Comparison of ENCODE assay signal across 15 mouse cellular contexts in genomic region chr12:27500516-27500915, GRCm38 (mm10).
DNase-seq lines count a peak whose midpoint lies in the region; ATAC-seq lines count a peak whose summit lies in the region.
"Had no signal": no experiment of that assay in that cellular context is flagged by ENCODE, and none has a peak within 500 bp of the region (broad histone marks: within the 10 kb centered on the region; RNA-seq: fewer than 3 reads in every experiment).

No protein-coding gene starts in this region.

- intact Hi-C loops in heart, postnatal 10 days (cut with DNase I): loop anchor here (5.0 kb wide), 1 partner anchor 158 kb away; the partner anchor contains the start of gene Sox11

- peaks cover 71% of the 10 kb centered on the region for H3K4me1 ChIP-seq in midbrain, embryonic 10.5 days
- peaks cover 61% of the 10 kb centered on the region for H3K4me1 ChIP-seq in midbrain, embryonic 13.5 days (replicated peaks)
- H3K4me1 ChIP-seq in limb, embryonic 10.5 days: peaks cover 43% of the 10 kb centered on the region
- H3K4me1 ChIP-seq: liver, embryonic 12.5 days had no signal

- H3K27me3 ChIP-seq in midbrain, embryonic 10.5 days (ENCODE audit: low read depth, poor library complexity, severe bottlenecking): no peaks in the 10 kb centered on the region
- H3K27me3 ChIP-seq in midbrain, embryonic 13.5 days: no peaks in the 10 kb centered on the region
- H3K27me3 ChIP-seq in limb, embryonic 10.5 days (ENCODE audit: low read depth, poor library complexity, severe bottlenecking): no peaks in the 10 kb centered on the region
- H3K27me3 ChIP-seq: liver, embryonic 12.5 days; neural tube, embryonic 15.5 days had no signal

- no peak overlapping the region for H3K9ac ChIP-seq in midbrain, embryonic 13.5 days (replicated peaks)
- H3K9ac ChIP-seq: liver, embryonic 12.5 days; neural tube, embryonic 15.5 days had no signal

- no peak overlapping the region for H3K4me2 ChIP-seq in midbrain, embryonic 13.5 days (replicated peaks)
- H3K4me2 ChIP-seq: liver, embryonic 12.5 days; neural tube, embryonic 15.5 days had no signal

- H3K9me3 ChIP-seq in midbrain, embryonic 10.5 days (replicated peaks): no peaks in the 10 kb centered on the region
- H3K9me3 ChIP-seq in midbrain, embryonic 13.5 days: no peaks in the 10 kb centered on the region
- H3K9me3 ChIP-seq in limb, embryonic 10.5 days (replicated peaks): no peaks in the 10 kb centered on the region
- H3K9me3 ChIP-seq: liver, embryonic 12.5 days; neural tube, embryonic 15.5 days had no signal

- H3K4me3 ChIP-seq in midbrain, embryonic 10.5 days: no peak overlapping the region
- no peak overlapping the region for H3K4me3 ChIP-seq in midbrain, embryonic 13.5 days (replicated peaks)
- no peak overlapping the region for H3K4me3 ChIP-seq in limb, embryonic 10.5 days
- H3K4me3 ChIP-seq: erythroblast, embryonic 14.5 days; liver, embryonic 12.5 days; neural tube, embryonic 15.5 days had no signal

- no peak for ATAC-seq in midbrain, embryonic 13.5 days
- ATAC-seq in megakaryocyte-erythroid progenitor cell, adult 5-6 weeks (replicated peaks; ENCODE audit: low FRiP score, low TSS enrichment, poor library complexity, severe bottlenecking): no peak
- ATAC-seq: liver, embryonic 12.5 days had no signal

- WGBS in midbrain, embryonic 10.5 days: 30% methylated on average over 5 of the region's 5 CpGs
- WGBS in midbrain, embryonic 13.5 days: 38% methylated on average over 5 of the region's 5 CpGs
- WGBS in limb, embryonic 10.5 days: 19% methylated on average over 5 of the region's 5 CpGs

- H3K27ac ChIP-seq in midbrain, embryonic 10.5 days (replicated peaks): peak overlapping the region; percentile 69
- no peak overlapping the region for H3K27ac ChIP-seq in midbrain, embryonic 13.5 days
- peak overlapping the region; percentile 46; the same call in 1 of the 2 replicates for H3K27ac ChIP-seq in limb, embryonic 10.5 days
- H3K27ac ChIP-seq: liver, embryonic 12.5 days; neural tube, embryonic 15.5 days had no signal

- DNase-seq in heart, postnatal 10 days: peak; percentile 4 to 7
- DNase-seq in heart, postnatal 4 days: no peak
- no peak for DNase-seq in midbrain, embryonic 10.5 days (ENCODE audit: low spot score)
- DNase-seq in limb, embryonic 10.5 days (ENCODE audit: low spot score): no peak
- no peak for DNase-seq in adrenal gland, adult 2 months
- no peak for DNase-seq in urinary bladder, adult 2 months (ENCODE audit: low spot score)
- DNase-seq: adrenal gland, postnatal 36 days; cerebellum, postnatal 14 days; heart, postnatal 36 days; kidney, adult 18-20 months had no signal

- H3K36me3 ChIP-seq in midbrain, embryonic 10.5 days: no peaks in the 10 kb centered on the region
- H3K36me3 ChIP-seq in midbrain, embryonic 13.5 days: no peaks in the 10 kb centered on the region
- no peaks in the 10 kb centered on the region for H3K36me3 ChIP-seq in limb, embryonic 10.5 days
- H3K36me3 ChIP-seq: liver, embryonic 12.5 days; neural tube, embryonic 15.5 days had no signal

Comparison
In these comparisons a context has a peak if more than half of its experiments do, and no peak if none do; other contexts are left out.
1. DNase-seq: peak in heart, postnatal 10 days (2 of 2); none in heart, postnatal 4 days (single experiment), midbrain, embryonic 10.5 days (single experiment), limb, embryonic 10.5 days (single experiment), adrenal gland, adult 2 months (single experiment) and urinary bladder, adult 2 months (single experiment).